Mouse (Mus musculus) thymus, adult 2 months (tissue): ENCODE results near the gene Gjb4. TPM values are rescaled to one million over a fixed set of nuclear protein-coding genes. Genes with fewer than 3 reads are reported as not detected.

Source experiments
- DNase-seq: peaks from one replicate; pipeline ENCODE4 v3.0.0; 2021
- H3K27ac ChIP-seq: fragments of 200-500 bp; 2 replicates; pipeline ENCODE4 v1.5.1; 2012; ENCODE audit warnings: low read length, control low read depth; ENCODE audit not compliant: control insufficient read depth, insufficient read depth
- H3K27me3 ChIP-seq: fragments of 200-500 bp; 2 replicates; pipeline ENCODE4 v1.6.1; 2012; ENCODE audit warnings: mild to moderate bottlenecking, low read length, moderate library complexity, mixed read lengths; ENCODE audit not compliant: control insufficient read depth, insufficient read depth
- H3K36me3 ChIP-seq: fragments of 200-500 bp; 2 replicates; pipeline ENCODE4 v1.6.1; 2012; ENCODE audit warnings: mild to moderate bottlenecking, low read length, moderate library complexity; ENCODE audit not compliant: control insufficient read depth, insufficient read depth
- H3K4me1 ChIP-seq: fragments of 200-500 bp; replicated peaks from 2 replicates; pipeline ENCODE4 v1.6.1; 2012; ENCODE audit warnings: low read length; ENCODE audit not compliant: control insufficient read depth, insufficient read depth
- H3K4me3 ChIP-seq: fragments of 200-500 bp; 2 replicates; pipeline ENCODE4 v1.5.1; 2012; ENCODE audit warnings: mild to moderate bottlenecking, low read length, control low read depth, moderate library complexity; ENCODE audit not compliant: control insufficient read depth, insufficient read depth
- CTCF ChIP-seq: fragments of 200-500 bp; IDR thresholded peaks from 2 replicates; pipeline ENCODE4 v1.5.1; 2012; ENCODE audit warnings: mild to moderate bottlenecking, control low read depth, low read length, moderate library complexity, borderline replicate concordance; ENCODE audit not compliant: control insufficient read depth, poor library complexity, insufficient read depth; ENCODE audit errors: extremely low read depth
- POLR2A ChIP-seq: fragments of 200-500 bp; IDR thresholded peaks from 2 replicates; pipeline ENCODE4 v1.6.1; 2012; ENCODE audit warnings: mild to moderate bottlenecking, low read length, control low read depth, moderate library complexity; ENCODE audit not compliant: control insufficient read depth, poor library complexity, insufficient read depth; ENCODE audit errors: extremely low read depth
- WGBS: fragments of 180-500 bp; shearing (Covaris S2); methylation state at CpG from one replicate; pipeline ENCODE4 v1.1.7; 2018; 5-methylcytosine and 5-hydroxymethylcytosine counted together
- polyA plus RNA-seq: library from polyadenylated mRNA; depleted of rRNA; stranded (reverse); fragments of >200 nt; gene quantifications from 2 replicates; pipeline ENCODE4 v1.2.3, GENCODE M21; 2012; rRNA removed

The Gjb4 gene
- 0.47 and 0.49 TPM in 2 replicates for polyA plus RNA-seq

DNA sequence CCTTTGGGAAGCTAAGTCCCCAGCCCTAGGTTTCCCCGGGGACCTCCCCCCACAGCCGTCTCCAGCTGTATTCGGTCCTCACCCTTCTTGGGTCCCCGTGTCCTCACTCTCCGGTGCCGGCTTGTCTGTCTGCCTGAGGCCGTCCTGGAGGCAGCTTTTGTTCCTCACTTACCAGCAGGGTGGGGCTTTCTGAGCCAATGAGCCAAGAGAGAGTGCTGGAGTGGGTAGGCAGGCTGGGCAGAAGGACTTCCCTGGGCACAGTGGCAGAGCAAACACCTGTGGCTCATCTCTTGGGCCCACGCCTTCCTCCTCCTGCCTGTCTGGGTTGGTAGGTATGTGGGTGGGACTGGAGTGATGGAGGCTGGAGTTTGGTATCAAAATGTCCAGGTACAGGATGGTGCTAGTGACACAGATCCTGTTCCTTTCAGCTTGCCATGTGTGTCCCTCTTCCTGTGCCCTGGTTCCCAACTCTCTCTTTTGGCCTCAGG lies at the start of gene Gjb4:
Gene Gjb4 (minus strand): TSS at position 131 of the 488 bp plus-strand sequence.
- 93% methylated on average over 8 of the region's 8 CpGs for WGBS
- Histone ChIP-seq H3K4me3 (no peak within 1 kb of the TSS), H3K4me1 (no peaks in the 10 kb centered on the region), H3K36me3 (no peaks in the 10 kb centered on the region), H3K27me3 (no peaks in the 10 kb centered on the region), H3K27ac (no peak within 1 kb of the TSS)
- TF ChIP-seq POLR2A (no peak), CTCF (no peak)
- no peak for DNase-seq

DNA sequence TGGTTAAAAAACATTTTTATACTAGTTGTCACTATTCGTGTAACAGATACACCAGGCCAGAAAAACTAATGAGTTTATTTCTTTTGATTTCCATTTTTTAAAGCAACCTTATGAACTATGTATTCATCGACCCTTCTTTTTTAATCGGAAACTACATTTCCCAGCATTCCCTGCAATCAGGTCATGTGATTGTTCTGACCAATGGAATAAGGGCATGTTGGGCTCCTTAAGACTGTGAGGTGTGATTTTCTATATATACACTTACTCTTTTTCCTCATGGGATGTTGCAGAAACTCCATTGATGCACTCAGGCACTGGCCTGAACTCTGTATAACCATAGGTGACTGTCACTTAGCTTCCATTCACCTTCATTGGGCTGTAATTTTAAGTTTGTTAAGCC lies 48.7 kb upstream of the Gjb4 start:
- no peaks in the 10 kb centered on the region for H3K27me3 ChIP-seq
- no peaks in the 10 kb centered on the region for H3K36me3 ChIP-seq
- no peak overlapping the region for H3K4me3 ChIP-seq
- no peak overlapping the region for H3K27ac ChIP-seq
- DNase-seq: no peak
- no peak for TF ChIP-seq POLR2A
- no peak for TF ChIP-seq CTCF
- peaks cover 22% of the 10 kb centered on the region for H3K4me1 ChIP-seq
- WGBS: 85% methylated on average over 3 of the region's 3 CpGs

DNA sequence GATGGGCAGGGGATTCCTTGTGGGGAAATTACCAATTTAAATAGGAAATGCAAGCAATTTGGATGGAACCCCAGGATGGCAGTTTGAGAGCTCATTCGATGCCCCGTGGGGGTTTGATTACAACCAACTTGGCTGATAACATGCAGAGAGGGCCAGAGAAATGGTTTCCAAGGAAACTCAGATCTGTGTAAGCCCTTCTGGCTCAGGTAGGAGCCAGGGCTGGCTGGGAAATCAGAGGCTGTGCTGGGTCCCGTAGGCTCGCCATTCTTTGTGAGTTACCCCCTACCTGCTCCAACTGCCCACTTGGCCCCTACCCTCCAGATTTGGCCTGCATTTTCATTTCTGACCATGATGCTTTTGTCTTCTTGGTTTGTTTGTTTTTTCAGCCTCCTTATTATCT lies 48.3 kb upstream of the Gjb4 start:
- Histone ChIP-seq H3K27me3 (no peaks in the 10 kb centered on the region), H3K36me3 (no peaks in the 10 kb centered on the region), H3K4me3 (no peak overlapping the region), H3K4me1 (peaks cover 26% of the 10 kb centered on the region), H3K27ac (no peak overlapping the region)
- no peak for DNase-seq
- no peak for TF ChIP-seq CTCF
- no peak for TF ChIP-seq POLR2A
- 91% methylated on average over 4 of the region's 4 CpGs for WGBS

DNA sequence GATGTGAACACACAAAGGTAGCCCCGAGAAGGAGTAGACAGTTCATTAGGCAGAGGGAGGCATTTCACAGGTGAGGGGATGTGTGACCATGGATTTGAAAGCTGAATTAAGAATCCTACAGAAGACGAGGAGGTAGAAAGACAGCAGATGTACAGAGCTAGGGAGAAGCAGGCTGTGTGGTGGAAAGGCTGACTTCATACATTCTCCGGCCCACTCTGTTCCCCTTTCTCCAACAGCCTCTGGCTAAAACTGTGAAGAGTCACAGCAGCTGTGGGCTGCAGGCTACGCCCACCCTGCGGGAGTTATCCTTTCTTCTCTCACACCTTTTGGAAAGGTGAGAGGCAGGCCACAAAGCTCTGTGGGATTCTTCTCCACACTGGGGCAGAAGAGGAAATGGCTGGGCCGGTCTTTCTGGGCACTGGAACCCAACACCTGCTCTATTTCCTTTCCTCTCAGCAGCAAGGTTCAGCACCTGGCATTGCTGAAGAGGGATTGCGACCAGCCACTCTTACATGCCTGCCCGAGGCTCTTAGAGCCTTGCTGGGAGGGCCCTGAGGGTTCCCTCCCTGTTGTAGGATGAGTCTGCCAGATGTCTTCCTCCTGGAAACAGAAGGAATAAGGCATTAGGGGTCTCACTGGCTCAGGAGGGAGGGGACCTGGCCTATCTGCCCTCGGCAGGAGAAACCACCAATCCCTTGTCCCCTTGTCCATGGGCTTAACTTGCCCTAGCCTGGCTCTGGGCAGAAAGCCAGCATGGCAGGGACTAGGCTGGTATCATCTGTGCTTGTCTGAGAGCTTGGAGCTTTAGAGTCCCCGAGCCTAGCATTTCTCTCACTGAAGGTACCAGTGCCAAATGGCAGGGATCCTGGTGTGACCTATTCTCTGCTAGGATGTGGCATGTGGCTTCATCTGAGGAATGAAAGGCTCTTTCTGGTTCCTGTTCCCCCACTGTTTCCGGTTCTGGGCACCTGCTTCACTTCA lies 46.6 kb upstream of the Gjb4 start:
- H3K4me1 ChIP-seq: peaks cover 32% of the 10 kb centered on the region
- H3K27ac ChIP-seq: peak overlapping the region; percentile 77
- peak; percentile 9 for DNase-seq
- TF ChIP-seq CTCF (no peak), POLR2A (no peak)
- H3K36me3 ChIP-seq: no peaks in the 10 kb centered on the region
- H3K27me3 ChIP-seq: no peaks in the 10 kb centered on the region
- no peak overlapping the region for H3K4me3 ChIP-seq
- 38% methylated on average over 11 of the region's 11 CpGs for WGBS

DNA sequence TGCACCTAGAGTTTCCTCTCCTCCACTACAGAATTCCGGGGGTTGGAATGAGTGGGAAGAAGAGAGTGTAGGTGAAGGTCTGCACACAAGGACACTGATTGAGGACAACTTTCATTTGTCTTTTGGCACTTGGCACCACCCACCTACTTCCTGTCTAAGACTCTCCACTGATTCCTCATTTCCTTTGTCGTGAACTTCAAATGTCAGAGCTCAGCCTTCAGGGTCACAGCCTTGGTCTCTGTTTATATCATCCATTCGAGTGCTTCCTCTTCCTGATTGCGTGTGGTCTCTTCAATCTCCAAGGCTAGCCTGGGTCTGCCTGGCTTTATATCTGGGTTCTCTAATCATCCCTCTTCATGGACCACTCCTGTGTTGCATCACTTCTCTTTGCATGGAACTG lies 41.7 kb upstream of the Gjb4 start:
- 30% methylated on average over 4 of the region's 4 CpGs for WGBS
- no peak overlapping the region for H3K4me3 ChIP-seq

DNA sequence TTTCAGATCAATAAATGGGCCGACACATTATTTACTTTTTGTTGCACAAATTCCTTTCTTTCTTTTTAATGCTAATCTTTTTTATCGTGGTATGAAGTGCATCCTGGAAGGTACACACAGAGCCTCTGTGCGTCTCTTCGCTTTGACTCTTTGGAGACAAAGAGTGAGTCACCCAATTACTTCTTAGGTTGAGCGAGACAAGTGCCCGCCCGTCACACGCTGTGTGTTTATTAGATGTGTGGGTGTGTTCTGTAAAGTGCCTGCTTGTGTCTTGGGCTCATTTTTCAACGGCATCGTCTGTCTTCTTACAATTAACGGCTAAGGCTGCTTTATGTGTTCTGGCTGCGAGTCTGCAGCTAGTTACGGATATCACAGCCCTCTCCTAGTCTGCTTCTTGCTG lies 35.8 kb upstream of the Gjb4 start:
- 76% methylated on average over 13 of the region's 13 CpGs for WGBS
- TF ChIP-seq CTCF (no peak), POLR2A (no peak)
- Histone ChIP-seq H3K27ac (no peak overlapping the region), H3K4me3 (no peak overlapping the region), H3K4me1 (no peaks in the 10 kb centered on the region; the same call in 1 of the 2 replicates), H3K36me3 (no peaks in the 10 kb centered on the region), H3K27me3 (no peaks in the 10 kb centered on the region)
- DNase-seq: no peak

More for the DNA sequence above, 41.7 kb upstream of the Gjb4 start:
- peaks cover 25% of the 10 kb centered on the region for H3K4me1 ChIP-seq
- TF ChIP-seq POLR2A (no peak), CTCF (no peak)
- no peaks in the 10 kb centered on the region for H3K27me3 ChIP-seq
- H3K27ac ChIP-seq: no peak overlapping the region
- DNase-seq: no peak
- no peaks in the 10 kb centered on the region for H3K36me3 ChIP-seq
